Mouse (Mus musculus) G1E-ER4 (cell line): Measurements from ENCODE around the gene Numa1. TPM values are rescaled to one million over a fixed set of nuclear protein-coding genes. Genes with fewer than 3 reads are reported as not detected.

Experiments
- GATA1 ChIP-seq: IDR thresholded peaks from one replicate; pipeline ENCODE4 v1.8.0; 2012; ENCODE audit warnings: low read length, inconsistent platforms
- polyA plus RNA-seq: library from polyadenylated mRNA; stranded (reverse); fragments of >175 nt; gene quantifications from 2 replicates; pipeline ENCODE4 v1.2.3, GENCODE M21; 2012

Numa1 gene
- polyA plus RNA-seq, 1 experiment: 110 TPM

- peak; percentile 10 for TF ChIP-seq GATA1
Measured at GRCm38 (mm10) chr7:102006520-102006919, 72.6 kb downstream of the Numa1 start.

- TF ChIP-seq GATA1: no peak
Measured at GRCm38 (mm10) chr7:102011855-102012254, 77.9 kb downstream of the Numa1 start.

- TF ChIP-seq GATA1: no peak
Measured at GRCm38 (mm10) chr7:102013416-102013815, 79.5 kb downstream of the Numa1 start.

- no peak for TF ChIP-seq GATA1
Measured at GRCm38 (mm10) chr7:102014995-102015394, 81.1 kb downstream of the Numa1 start.

DNA sequence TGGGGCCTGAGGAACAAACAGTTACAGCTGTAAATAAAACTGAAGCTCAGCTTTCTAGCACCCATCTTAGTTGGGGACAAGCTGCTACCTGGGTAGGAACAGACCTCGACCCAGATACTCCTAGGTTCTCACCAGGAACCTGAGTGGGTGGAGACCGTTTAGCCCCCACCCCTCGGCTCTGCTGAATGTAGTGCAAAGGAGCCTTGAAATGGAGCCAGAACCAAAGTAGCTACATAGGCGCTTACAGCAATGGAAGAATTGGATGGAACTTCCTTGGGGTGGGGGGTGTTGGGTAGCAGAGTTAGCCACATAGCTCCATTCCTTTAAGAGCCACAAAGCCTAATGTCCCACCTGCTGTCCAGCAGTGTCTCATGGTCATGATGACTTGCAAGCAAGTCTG is 83.0 kb downstream of the Numa1 start:
- TF ChIP-seq GATA1: no peak

DNA sequence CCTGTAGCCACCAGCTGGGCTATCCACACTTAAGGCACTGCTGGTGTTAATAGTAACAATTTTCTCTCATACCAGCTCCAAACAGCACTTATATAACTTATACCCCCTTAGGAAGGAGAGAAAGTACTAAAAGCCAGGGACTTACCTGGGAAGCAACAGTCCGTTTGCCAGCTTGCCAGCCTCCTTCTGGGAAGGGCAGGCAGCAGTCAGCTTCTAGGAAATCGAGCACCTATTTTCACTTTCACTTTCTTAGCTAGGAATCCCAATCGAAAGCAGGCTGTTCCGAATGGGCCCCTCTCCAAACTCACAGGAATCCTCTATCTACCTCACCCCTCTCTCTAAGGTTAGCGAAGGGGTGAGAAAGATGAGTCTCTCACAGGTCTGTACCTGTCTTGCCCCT is 83.5 kb downstream of the Numa1 start:
- TF ChIP-seq GATA1: no peak

GRCm38 (mm10) chr7:102018034-102018433 is 84.1 kb downstream of the Numa1 start:
- TF ChIP-seq GATA1: no peak

GRCm38 (mm10) chr7:102018590-102018989 is 84.7 kb downstream of the Numa1 start, which contains the start of gene Il18bp:
Gene Il18bp, minus strand, starts transcription at chr7:102018690.
- TF ChIP-seq GATA1: no peak

DNA sequence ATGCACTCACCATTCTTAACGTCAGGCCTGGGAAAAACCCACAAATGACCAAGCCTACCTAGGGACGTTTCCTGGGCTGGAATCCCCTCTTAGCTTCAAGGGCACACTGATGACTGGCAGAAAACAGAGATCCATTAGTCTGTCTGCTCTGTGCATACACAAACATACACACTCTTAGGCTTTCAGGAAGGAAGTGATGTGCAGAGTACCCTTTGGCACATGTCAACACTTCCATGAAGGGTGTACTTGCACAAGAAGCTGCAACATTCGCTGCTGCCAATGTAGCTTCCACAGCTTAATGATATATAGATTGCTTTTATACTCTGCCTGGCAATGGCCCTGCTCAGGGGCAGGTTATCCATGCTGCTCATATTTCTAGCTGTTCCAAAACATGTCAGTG is 85.5 kb downstream of the Numa1 start:
- TF ChIP-seq GATA1: no peak

- no peak for TF ChIP-seq GATA1
Measured at GRCm38 (mm10) chr7:102023821-102024220, 89.9 kb downstream of the Numa1 start.

DNA sequence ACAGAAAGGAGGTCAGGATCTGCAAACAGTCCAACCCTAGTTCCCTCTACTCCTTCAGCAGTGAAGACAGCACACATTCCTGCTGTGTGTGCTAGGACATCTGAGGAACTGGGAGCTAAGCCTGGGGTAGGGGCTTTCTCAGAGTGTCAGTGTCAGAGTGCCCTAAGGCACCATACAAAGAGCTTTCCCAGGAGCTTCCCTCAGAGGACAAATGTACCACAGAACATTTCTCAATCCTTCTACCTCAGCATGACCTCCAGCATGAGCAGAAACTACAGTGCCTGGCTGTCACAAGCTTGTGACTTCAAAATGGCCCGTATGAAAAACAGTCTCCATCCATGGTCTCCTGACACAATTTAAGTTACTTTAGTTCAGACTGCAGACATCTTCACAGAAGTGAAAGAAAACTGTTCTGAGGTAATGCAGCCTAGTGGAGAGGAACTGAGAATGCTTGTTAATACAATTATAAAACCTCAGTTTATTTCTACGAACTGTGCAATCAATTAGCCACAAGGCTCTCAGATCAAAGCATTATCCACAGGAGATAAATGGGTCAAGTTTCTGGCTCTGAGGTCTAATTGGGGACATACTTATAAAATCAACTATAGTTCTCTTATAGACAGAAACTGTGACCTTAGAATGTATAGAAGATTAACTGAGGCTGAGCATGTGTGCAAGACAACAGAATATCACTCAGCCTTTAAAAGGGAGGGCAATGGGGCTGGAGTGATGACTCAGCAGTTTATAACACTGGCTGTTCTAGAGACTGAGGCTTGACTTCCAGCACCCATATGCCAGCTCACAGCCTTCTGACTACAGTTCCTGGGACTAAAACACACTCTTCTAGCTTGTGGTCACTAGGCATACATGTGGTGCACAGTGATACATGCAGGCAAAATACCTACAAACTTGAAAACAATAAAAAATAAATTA is 91.5 kb downstream of the Numa1 start:
- TF ChIP-seq GATA1: no peak

DNA sequence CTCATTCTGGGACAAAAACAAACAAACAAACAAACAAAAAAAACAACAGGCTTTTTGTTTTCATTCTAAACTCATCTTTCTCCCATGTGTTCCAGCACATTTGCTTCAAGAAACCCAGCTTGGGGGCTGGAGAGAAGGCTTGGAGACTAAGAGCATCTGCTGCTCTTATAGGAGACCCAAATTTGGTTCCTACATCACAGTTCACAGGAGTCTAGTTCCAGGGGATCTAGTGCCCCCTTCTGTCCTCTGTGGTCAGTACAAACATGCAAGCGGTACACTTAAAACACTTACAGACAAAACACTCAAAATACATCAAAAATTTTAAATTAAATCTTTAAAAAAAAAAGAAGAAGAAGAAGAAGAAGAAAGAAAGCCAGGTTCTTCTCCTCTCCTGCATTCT is 101.0 kb downstream of the Numa1 start:
- TF ChIP-seq GATA1: no peak

GRCm38 (mm10) chr7:102035534-102035933 is 101.6 kb downstream of the Numa1 start:
- TF ChIP-seq GATA1: no peak

DNA sequence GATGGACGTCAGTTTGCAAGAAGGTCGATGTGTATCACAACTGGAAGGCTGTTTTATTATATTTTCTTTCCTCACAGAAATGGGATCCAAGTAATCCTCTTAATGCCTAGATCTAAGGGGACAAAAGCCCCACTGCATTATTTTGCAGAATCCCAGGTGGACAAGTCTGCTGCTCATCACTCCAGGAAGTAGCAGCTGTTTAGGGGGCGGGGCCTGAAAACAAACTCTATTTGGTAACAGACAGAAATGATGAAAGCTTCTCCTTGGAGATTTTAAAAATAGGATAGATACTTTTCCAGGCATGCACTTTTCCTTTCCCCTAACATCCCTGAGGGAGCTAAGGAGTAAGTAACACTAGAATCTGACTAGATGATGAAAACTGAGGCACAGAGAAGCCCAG is 103.4 kb downstream of the Numa1 start:
- TF ChIP-seq GATA1: no peak

- TF ChIP-seq GATA1: no peak
Measured at GRCm38 (mm10) chr7:102042314-102042713, 108.4 kb downstream of the Numa1 start.

- TF ChIP-seq GATA1: no peak
Measured at GRCm38 (mm10) chr7:102061353-102061752, 127.4 kb downstream of the Numa1 start.

- no peak for TF ChIP-seq GATA1
Measured at GRCm38 (mm10) chr7:102062203-102062602, 128.3 kb downstream of the Numa1 start.
